Mouse (Mus musculus): ENCODE measurements at regions not wholly inside any gene's neighbourhood (a gene's known extent, or its start where the extent isn't known, plus 50 kb on each side); places are given as distances from the start of the nearest gene placed in this dataset.

DNA sequence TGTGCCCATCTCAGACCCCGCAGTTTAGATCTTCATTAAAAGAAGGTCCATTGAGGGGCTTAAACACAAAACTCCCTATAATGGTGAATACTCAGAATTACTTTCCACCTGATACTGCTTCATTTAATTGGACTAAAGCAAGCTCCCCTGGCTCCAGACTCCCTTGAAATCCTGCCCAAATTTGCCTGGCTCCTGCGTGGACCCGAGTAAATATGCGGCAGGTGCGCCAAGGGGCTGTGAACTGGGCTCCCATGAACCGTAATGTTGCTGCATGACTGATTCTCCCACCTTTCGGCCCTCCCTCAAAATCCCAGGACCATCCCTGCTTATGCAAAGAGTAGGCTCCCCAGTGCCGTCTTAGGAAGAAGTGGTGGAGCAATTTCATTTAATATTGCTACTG, 573.7 kb downstream of the Ccdc171 start:
- TF ChIP-seq CTCF (IDR thresholded peaks at IDR 0.05; ENCODE audit: low read depth) = no peak
- H3K9me3 ChIP-seq (ENCODE audit: control insufficient read depth) = no peaks in the 10 kb centered on the region
- H3K4me1 ChIP-seq (replicated peaks; ENCODE audit: control insufficient read depth, insufficient read depth, low read length) = no peaks in the 10 kb centered on the region
- no peaks in the 10 kb centered on the region for H3K36me3 ChIP-seq (ENCODE audit: control insufficient read depth, insufficient read depth)
- no peaks in the 10 kb centered on the region for H3K27me3 ChIP-seq (replicated peaks; ENCODE audit: control insufficient read depth, insufficient read depth, low read length)
- ATAC-seq = no peak
- H3K4me2 ChIP-seq (replicated peaks; ENCODE audit: low read depth) = no peak overlapping the region
- no peak overlapping the region for H3K27ac ChIP-seq (ENCODE audit: low read depth, low read length)
- WGBS = 89% methylated on average over 8 of the region's 8 CpGs
- H3K4me3 ChIP-seq (ENCODE audit: low read depth, low read length) = no peak overlapping the region
- H3K9ac ChIP-seq (ENCODE audit: low read depth, low read length) = no peak overlapping the region

DNA sequence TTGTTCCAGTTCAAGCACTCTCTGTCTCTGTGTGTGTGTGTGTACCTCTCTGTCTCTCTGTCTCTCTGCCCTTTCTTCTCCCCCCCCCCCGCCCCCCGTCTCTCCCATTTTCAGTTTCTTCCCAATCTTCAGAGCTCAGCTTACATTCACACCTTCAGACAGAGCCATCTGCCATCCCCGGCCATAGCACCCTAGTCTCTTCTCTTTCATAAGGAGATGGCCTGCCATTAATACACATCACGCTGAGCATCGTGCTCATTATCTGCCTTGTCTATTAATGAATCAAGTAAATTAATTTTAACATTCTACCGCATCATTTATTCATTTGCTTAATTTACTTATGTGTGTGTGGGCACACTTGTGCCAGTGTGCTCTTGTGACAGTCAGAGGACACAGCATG, 573.2 kb downstream of the Bnc2 start:
- Histone ChIP-seq H3K9me3 (ENCODE audit: control insufficient read depth) (no peaks in the 10 kb centered on the region), H3K27ac (ENCODE audit: low read depth, low read length) (no peak overlapping the region), H3K27me3 (replicated peaks; ENCODE audit: control insufficient read depth, insufficient read depth, low read length) (no peaks in the 10 kb centered on the region), H3K4me1 (replicated peaks; ENCODE audit: control insufficient read depth, insufficient read depth, low read length) (no peaks in the 10 kb centered on the region), H3K4me2 (replicated peaks; ENCODE audit: low read depth) (no peak overlapping the region), H3K9ac (ENCODE audit: low read depth, low read length) (no peak overlapping the region), H3K36me3 (ENCODE audit: control insufficient read depth, insufficient read depth) (no peaks in the 10 kb centered on the region), H3K4me3 (ENCODE audit: low read depth, low read length) (no peak overlapping the region)
- 93% methylated on average over 6 of the region's 6 CpGs for WGBS
- TF ChIP-seq CTCF (IDR thresholded peaks at IDR 0.05; ENCODE audit: low read depth) = no peak
- ATAC-seq = no peak

GRCm38 (mm10) chr4:84102736-84103135, 572.3 kb downstream of the Bnc2 start:
- Histone ChIP-seq H3K4me1 (replicated peaks; ENCODE audit: control insufficient read depth, insufficient read depth, low read length) (no peaks in the 10 kb centered on the region), H3K4me3 (ENCODE audit: low read depth, low read length) (no peak overlapping the region), H3K27ac (ENCODE audit: low read depth, low read length) (no peak overlapping the region), H3K4me2 (replicated peaks; ENCODE audit: low read depth) (no peak overlapping the region), H3K9me3 (ENCODE audit: control insufficient read depth) (no peaks in the 10 kb centered on the region), H3K27me3 (replicated peaks; ENCODE audit: control insufficient read depth, insufficient read depth, low read length) (no peaks in the 10 kb centered on the region), H3K36me3 (ENCODE audit: control insufficient read depth, insufficient read depth) (no peaks in the 10 kb centered on the region), H3K9ac (ENCODE audit: low read depth, low read length) (no peak overlapping the region)
- ATAC-seq = no peak
- 48% methylated on average over 11 of the region's 11 CpGs for WGBS
- TF ChIP-seq CTCF (IDR thresholded peaks at IDR 0.05; ENCODE audit: low read depth) = no peak

GRCm38 (mm10) chr4:84108592-84108991, 566.5 kb downstream of the Bnc2 start:
- Histone ChIP-seq H3K36me3 (ENCODE audit: control insufficient read depth, insufficient read depth) (no peaks in the 10 kb centered on the region), H3K9me3 (ENCODE audit: control insufficient read depth) (no peaks in the 10 kb centered on the region), H3K4me3 (ENCODE audit: low read depth, low read length) (no peak overlapping the region), H3K27ac (ENCODE audit: low read depth, low read length) (no peak overlapping the region), H3K27me3 (replicated peaks; ENCODE audit: control insufficient read depth, insufficient read depth, low read length) (no peaks in the 10 kb centered on the region), H3K4me1 (replicated peaks; ENCODE audit: control insufficient read depth, insufficient read depth, low read length) (no peaks in the 10 kb centered on the region), H3K4me2 (replicated peaks; ENCODE audit: low read depth) (no peak overlapping the region), H3K9ac (ENCODE audit: low read depth, low read length) (no peak overlapping the region)
- no peak for TF ChIP-seq CTCF (IDR thresholded peaks at IDR 0.05; ENCODE audit: low read depth)
- 51% methylated on average over 6 of the region's 6 CpGs for WGBS
- ATAC-seq = peak; percentile 59; the same call in 1 of the 2 replicates

DNA sequence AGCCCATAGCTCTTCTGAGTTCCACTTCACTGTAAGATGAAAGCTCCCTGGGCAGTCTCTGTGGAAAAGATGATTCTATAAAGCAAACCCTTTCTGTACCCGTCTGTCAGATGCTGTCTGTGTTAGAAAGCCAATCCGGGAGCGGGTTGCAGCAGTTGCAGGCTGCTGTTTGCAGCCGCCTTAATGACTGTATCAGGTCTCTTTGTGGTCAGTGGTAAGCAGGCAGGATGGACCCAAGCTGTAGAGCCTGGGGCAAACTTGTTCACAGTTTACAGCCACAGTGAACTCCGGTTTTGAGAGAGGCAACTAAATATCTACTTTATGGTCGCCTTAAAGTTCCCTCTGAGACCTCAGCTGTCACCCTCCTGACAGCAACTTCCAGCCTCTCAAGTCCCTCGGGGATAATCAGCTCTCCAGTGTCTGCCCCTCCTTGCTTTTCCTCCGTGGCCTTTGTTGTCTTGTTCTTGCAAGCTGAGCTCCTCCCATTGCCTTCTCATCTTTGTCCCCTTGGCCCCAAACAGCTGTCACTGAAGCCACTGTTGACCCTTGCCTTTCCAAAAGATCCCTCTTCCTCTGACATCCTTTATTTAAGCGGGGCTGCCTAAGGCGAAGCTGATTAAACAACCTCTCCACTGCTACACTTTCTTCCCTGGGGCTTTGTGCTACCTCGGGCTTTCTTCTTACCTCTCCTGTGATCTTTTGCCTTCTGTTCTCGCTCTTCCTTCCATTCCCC, 565.1 kb downstream of the Bnc2 start:
- Histone ChIP-seq H3K27me3 (replicated peaks; ENCODE audit: control insufficient read depth, insufficient read depth, low read length) (no peaks in the 10 kb centered on the region), H3K27ac (ENCODE audit: low read depth, low read length) (no peak overlapping the region), H3K9ac (ENCODE audit: low read depth, low read length) (no peak overlapping the region), H3K36me3 (ENCODE audit: control insufficient read depth, insufficient read depth) (no peaks in the 10 kb centered on the region), H3K4me3 (ENCODE audit: low read depth, low read length) (no peak overlapping the region), H3K4me1 (replicated peaks; ENCODE audit: control insufficient read depth, insufficient read depth, low read length) (no peaks in the 10 kb centered on the region), H3K4me2 (replicated peaks; ENCODE audit: low read depth) (no peak overlapping the region), H3K9me3 (ENCODE audit: control insufficient read depth) (no peaks in the 10 kb centered on the region)
- no peak for ATAC-seq
- WGBS = 43% methylated on average over 12 of the region's 12 CpGs
- no peak for TF ChIP-seq CTCF (IDR thresholded peaks at IDR 0.05; ENCODE audit: low read depth)

GRCm38 (mm10) chr4:84114162-84115040, 560.7 kb downstream of the Bnc2 start:
- Histone ChIP-seq H3K9ac (ENCODE audit: low read depth, low read length) (no peak overlapping the region), H3K27ac (ENCODE audit: low read depth, low read length) (no peak overlapping the region), H3K9me3 (ENCODE audit: control insufficient read depth) (no peaks in the 10 kb centered on the region), H3K36me3 (ENCODE audit: control insufficient read depth, insufficient read depth) (no peaks in the 10 kb centered on the region), H3K4me1 (replicated peaks; ENCODE audit: control insufficient read depth, insufficient read depth, low read length) (no peaks in the 10 kb centered on the region), H3K4me3 (ENCODE audit: low read depth, low read length) (no peak overlapping the region), H3K4me2 (replicated peaks; ENCODE audit: low read depth) (no peak overlapping the region), H3K27me3 (replicated peaks; ENCODE audit: control insufficient read depth, insufficient read depth, low read length) (no peaks in the 10 kb centered on the region)
- no peak for ATAC-seq
- TF ChIP-seq CTCF (IDR thresholded peaks at IDR 0.05; ENCODE audit: low read depth) = no peak
- 81% methylated on average over 10 of the region's 10 CpGs for whole genome bisulfite sequencing

All from intestine, postnatal 0 days (tissue).